Mouse (Mus musculus): ENCODE measurements around the gene Lrriq1. TPM values are rescaled to one million over a fixed set of nuclear protein-coding genes. Genes with fewer than 3 reads are reported as not detected.

Lrriq1 gene
- total and polyA plus RNA-seq, 3 experiments, result not detected

GRCm38 (mm10) chr10:103029730-103030490, 206.2 kb downstream of the Lrriq1 start, which contains the start of gene Alx1:
TSS of gene Alx1 (minus strand) at chr10:103030215.
- Histone ChIP-seq H3K4me3 (ENCODE audit: control insufficient read depth in 1 of 2, insufficient read depth in 1 of 2, low read depth in 2 of 2, low read length in 2 of 2) (no peak within 1 kb of the TSS), H3K4me1 (ENCODE audit: control insufficient read depth in 1 of 2, insufficient read depth in 2 of 2, low read length in 2 of 2) (no peaks in the 10 kb centered on the region), H3K36me3 (ENCODE audit: control insufficient read depth in 1 of 2, insufficient read depth in 2 of 2, low read length in 2 of 2) (no peaks in the 10 kb centered on the region), H3K27me3 (ENCODE audit: control insufficient read depth in 1 of 2, insufficient read depth in 2 of 2, low read length in 2 of 2) (no peaks in the 10 kb centered on the region), H3K9ac (ENCODE audit: control insufficient read depth, low read depth, low read length, poor library complexity, severe bottlenecking) (no peak within 1 kb of the TSS), H3K9me3 (replicated peaks; ENCODE audit: insufficient read depth, low read length) (no peaks in the 10 kb centered on the region), H3K27ac (ENCODE audit: control insufficient read depth, low read depth, low read length) (no peak within 1 kb of the TSS), H3K79me2 (ENCODE audit: control insufficient read depth, insufficient read depth, low read length, poor library complexity) (no peaks in the 10 kb centered on the region)
- no peak for DNase-seq (ENCODE audit: low read depth, low spot score)
- TF ChIP-seq ZMIZ1 (IDR thresholded peaks at IDR 0.05; ENCODE audit: low read depth, low read length) (no peak), JUND (IDR thresholded peaks at IDR 0.05; ENCODE audit: low read depth, low read length) (no peak), RCOR1 (IDR thresholded peaks at IDR 0.05; ENCODE audit: low read depth, low read length) (no peak), MEF2A (IDR thresholded peaks at IDR 0.05; ENCODE audit: extremely low read depth, insufficient replicate concordance, low read depth, low read length, poor library complexity, severe bottlenecking) (no peak), GATA1 (IDR thresholded peaks at IDR 0.05; ENCODE audit: low read depth, low read length) (no peak), TBP (IDR thresholded peaks at IDR 0.05; ENCODE audit: low read depth, low read length) (no peak)

- Histone ChIP-seq H3K36me3 (ENCODE audit: control insufficient read depth in 1 of 2, insufficient read depth in 2 of 2, low read length in 2 of 2) (no peaks in the 10 kb centered on the region), H3K27ac (ENCODE audit: control insufficient read depth, low read depth, low read length) (no peak overlapping the region), H3K79me2 (ENCODE audit: control insufficient read depth, insufficient read depth, low read length, poor library complexity) (no peaks in the 10 kb centered on the region), H3K4me3 (ENCODE audit: control insufficient read depth in 1 of 2, insufficient read depth in 1 of 2, low read depth in 2 of 2, low read length in 2 of 2) (no peak overlapping the region), H3K9ac (ENCODE audit: control insufficient read depth, low read depth, low read length, poor library complexity, severe bottlenecking) (no peak overlapping the region), H3K9me3 (replicated peaks; ENCODE audit: insufficient read depth, low read length) (no peaks in the 10 kb centered on the region), H3K27me3 (ENCODE audit: control insufficient read depth in 1 of 2, insufficient read depth in 2 of 2, low read length in 2 of 2) (no peaks in the 10 kb centered on the region), H3K4me1 (ENCODE audit: control insufficient read depth in 1 of 2, insufficient read depth in 2 of 2, low read length in 2 of 2) (no peaks in the 10 kb centered on the region)
- DNase-seq (ENCODE audit: low read depth, low spot score), result no peak
- no peak for TF ChIP-seq MYB (IDR thresholded peaks at IDR 0.05; ENCODE audit: low read depth, low read length)
- TF ChIP-seq POLR2AphosphoS2 (IDR thresholded peaks at IDR 0.05; ENCODE audit: low read length), result no peak
- no peak for TF ChIP-seq ZC3H11A (IDR thresholded peaks at IDR 0.05; ENCODE audit: low read depth, low read length)
- no peak for TF ChIP-seq TCF12 (IDR thresholded peaks at IDR 0.05; ENCODE audit: low read depth, low read length)
- TF ChIP-seq MAFK (IDR thresholded peaks at IDR 0.05; ENCODE audit: borderline replicate concordance, low read depth, low read length), result no peak
- no peak for TF ChIP-seq NRF1 (IDR thresholded peaks at IDR 0.05; ENCODE audit: insufficient read depth, low read depth, low read length, poor library complexity, severe bottlenecking)
- no peak for TF ChIP-seq POLR2A (IDR thresholded peaks at IDR 0.05; ENCODE audit: control insufficient read depth in 1 of 2, insufficient read depth in 1 of 2, low read depth in 1 of 2, low read length in 2 of 2, poor library complexity in 1 of 2)
- TF ChIP-seq ZMIZ1 (IDR thresholded peaks at IDR 0.05; ENCODE audit: low read depth, low read length), result no peak
- no peak for TF ChIP-seq MYC (IDR thresholded peaks at IDR 0.05; ENCODE audit: low read depth, low read length)
- no peak for TF ChIP-seq ZKSCAN1 (IDR thresholded peaks at IDR 0.05; ENCODE audit: low read depth, low read length)
- no peak for TF ChIP-seq USF1 (IDR thresholded peaks at IDR 0.05; ENCODE audit: low read depth, low read length)
- TF ChIP-seq KAT2A (conservative IDR thresholded peaks at IDR 0.05; ENCODE audit: low read depth, low read length), result no peak
- no peak for TF ChIP-seq MAZ (IDR thresholded peaks at IDR 0.05; ENCODE audit: low read depth, low read length)
- TF ChIP-seq JUND (IDR thresholded peaks at IDR 0.05; ENCODE audit: low read depth, low read length), result no peak
- TF ChIP-seq SMC3 (IDR thresholded peaks at IDR 0.05; ENCODE audit: low read depth, low read length), result no peak
- no peak for TF ChIP-seq CHD1 (IDR thresholded peaks at IDR 0.05; ENCODE audit: low read depth, low read length)
- no peak for TF ChIP-seq POLR2AphosphoS5 (IDR thresholded peaks at IDR 0.05; ENCODE audit: borderline replicate concordance, low read depth, low read length)
Observed at GRCm38 (mm10) chr10:103029132-103029729, 206.9 kb downstream of the Lrriq1 start.

Data from MEL (cell line).